Mouse (Mus musculus): ENCODE results near the gene Foxq1. TPM values are rescaled to one million over a fixed set of nuclear protein-coding genes. Genes with fewer than 3 reads are reported as not detected.

The Foxq1 gene
- total and polyA plus RNA-seq, 3 experiments: 0.07 to 0.16 (median 0.13) TPM

GRCm38 (mm10) chr13:31564394-31564793 is 8.5 kb downstream of the Foxq1 start:
- Histone ChIP-seq H3K4me3 (no peak overlapping the region), H3K4me1 (ENCODE audit: control insufficient read depth, insufficient read depth, low read length) (no peaks in the 10 kb centered on the region; the same call in 1 of the 2 replicates), H3K36me3 (ENCODE audit: control insufficient read depth, insufficient read depth, low read length) (no peaks in the 10 kb centered on the region), H3K9ac (ENCODE audit: low read depth, low read length) (no peak overlapping the region), H3K27ac (no peak overlapping the region), H3K79me2 (replicated peaks; ENCODE audit: control insufficient read depth, insufficient read depth, low read length) (no peaks in the 10 kb centered on the region), H3K27me3 (ENCODE audit: control insufficient read depth, insufficient read depth, low read length) (peaks cover 8% of the 10 kb centered on the region)
- intact Hi-C loops (cut with DNase I): no loop called here
- no peak for DNase-seq
- WGBS: 18% methylated on average over 6 of the region's 6 CpGs
- TF ChIP-seq CTCF (IDR thresholded peaks at IDR 0.05) (no peak), EP300 (IDR thresholded peaks at IDR 0.05; ENCODE audit: insufficient read depth, low read depth, low read length) (no peak), POLR2A (IDR thresholded peaks at IDR 0.05; ENCODE audit: insufficient read depth, low read depth, low read length) (no peak)

GRCm38 (mm10) chr13:31567099-31567498 is 11.2 kb downstream of the Foxq1 start:
- DNase-seq: no peak
- Histone ChIP-seq H3K4me1 (ENCODE audit: control insufficient read depth, insufficient read depth, low read length) (no peaks in the 10 kb centered on the region; the same call in 1 of the 2 replicates), H3K36me3 (ENCODE audit: control insufficient read depth, insufficient read depth, low read length) (no peaks in the 10 kb centered on the region), H3K4me3 (no peak overlapping the region), H3K79me2 (replicated peaks; ENCODE audit: control insufficient read depth, insufficient read depth, low read length) (no peaks in the 10 kb centered on the region), H3K9ac (ENCODE audit: low read depth, low read length) (no peak overlapping the region), H3K27ac (no peak overlapping the region), H3K27me3 (ENCODE audit: control insufficient read depth, insufficient read depth, low read length) (no peaks in the 10 kb centered on the region; the same call in 1 of the 2 replicates)
- 60% methylated on average over 8 of the region's 8 CpGs for WGBS
- intact Hi-C loops (cut with DNase I): no loop called here
- TF ChIP-seq POLR2A (IDR thresholded peaks at IDR 0.05; ENCODE audit: insufficient read depth, low read depth, low read length) (no peak), EP300 (IDR thresholded peaks at IDR 0.05; ENCODE audit: insufficient read depth, low read depth, low read length) (no peak), CTCF (IDR thresholded peaks at IDR 0.05) (no peak)

GRCm38 (mm10) chr13:31567617-31568294 is 11.8 kb downstream of the Foxq1 start:
- intact Hi-C loops (cut with DNase I): no loop called here
- H3K27me3 ChIP-seq (ENCODE audit: control insufficient read depth, insufficient read depth, low read length): no peaks in the 10 kb centered on the region; the same call in 1 of the 2 replicates
- no peak overlapping the region for H3K9ac ChIP-seq (ENCODE audit: low read depth, low read length)
- no peak overlapping the region for H3K27ac ChIP-seq
- H3K79me2 ChIP-seq (replicated peaks; ENCODE audit: control insufficient read depth, insufficient read depth, low read length): no peaks in the 10 kb centered on the region
- no peak for DNase-seq
- TF ChIP-seq CTCF (IDR thresholded peaks at IDR 0.05) (no peak), EP300 (IDR thresholded peaks at IDR 0.05; ENCODE audit: insufficient read depth, low read depth, low read length) (no peak), POLR2A (IDR thresholded peaks at IDR 0.05; ENCODE audit: insufficient read depth, low read depth, low read length) (no peak)
- WGBS: 60% methylated on average over 6 of the region's 6 CpGs
- no peaks in the 10 kb centered on the region; the same call in 1 of the 2 replicates for H3K4me1 ChIP-seq (ENCODE audit: control insufficient read depth, insufficient read depth, low read length)
- H3K36me3 ChIP-seq (ENCODE audit: control insufficient read depth, insufficient read depth, low read length): no peaks in the 10 kb centered on the region
- H3K4me3 ChIP-seq: no peak overlapping the region

GRCm38 (mm10) chr13:31572806-31573508 is 17.0 kb downstream of the Foxq1 start:
- H3K79me2 ChIP-seq (replicated peaks; ENCODE audit: control insufficient read depth, insufficient read depth, low read length): no peaks in the 10 kb centered on the region
- no peak overlapping the region for H3K9ac ChIP-seq (ENCODE audit: low read depth, low read length)
- no peaks in the 10 kb centered on the region for H3K36me3 ChIP-seq (ENCODE audit: control insufficient read depth, insufficient read depth, low read length)
- H3K27me3 ChIP-seq (ENCODE audit: control insufficient read depth, insufficient read depth, low read length): no peaks in the 10 kb centered on the region
- no peak overlapping the region for H3K27ac ChIP-seq
- H3K4me1 ChIP-seq (ENCODE audit: control insufficient read depth, insufficient read depth, low read length): no peaks in the 10 kb centered on the region
- DNase-seq: no peak
- WGBS: 83% methylated on average over 10 of the region's 10 CpGs
- no peak overlapping the region for H3K4me3 ChIP-seq
- intact Hi-C loops (cut with DNase I): no loop called here
- TF ChIP-seq POLR2A (IDR thresholded peaks at IDR 0.05; ENCODE audit: insufficient read depth, low read depth, low read length): no peak
- no peak for TF ChIP-seq EP300 (IDR thresholded peaks at IDR 0.05; ENCODE audit: insufficient read depth, low read depth, low read length)
- no peak for TF ChIP-seq CTCF (IDR thresholded peaks at IDR 0.05)

- DNase-seq: no peak
- 75% methylated on average over 3 of the region's 3 CpGs for WGBS
- no peaks in the 10 kb centered on the region for H3K79me2 ChIP-seq (replicated peaks; ENCODE audit: control insufficient read depth, insufficient read depth, low read length)
Measured at GRCm38 (mm10) chr13:31574627-31575026, 18.7 kb downstream of the Foxq1 start.

GRCm38 (mm10) chr13:31576696-31577095 is 20.8 kb downstream of the Foxq1 start:
- Histone ChIP-seq H3K36me3 (ENCODE audit: control insufficient read depth, insufficient read depth, low read length) (no peaks in the 10 kb centered on the region), H3K9ac (ENCODE audit: low read depth, low read length) (no peak overlapping the region), H3K79me2 (replicated peaks; ENCODE audit: control insufficient read depth, insufficient read depth, low read length) (no peaks in the 10 kb centered on the region), H3K4me3 (no peak overlapping the region), H3K4me1 (ENCODE audit: control insufficient read depth, insufficient read depth, low read length) (no peaks in the 10 kb centered on the region), H3K27ac (no peak overlapping the region), H3K27me3 (ENCODE audit: control insufficient read depth, insufficient read depth, low read length) (no peaks in the 10 kb centered on the region)
- TF ChIP-seq CTCF (IDR thresholded peaks at IDR 0.05) (no peak), POLR2A (IDR thresholded peaks at IDR 0.05; ENCODE audit: insufficient read depth, low read depth, low read length) (no peak), EP300 (IDR thresholded peaks at IDR 0.05; ENCODE audit: insufficient read depth, low read depth, low read length) (no peak)
- intact Hi-C loops (cut with DNase I): no loop called here
- 79% methylated on average over 4 of the region's 4 CpGs for WGBS
- no peak for DNase-seq

More at GRCm38 (mm10) chr13:31574627-31575026, 18.7 kb downstream of the Foxq1 start:
- intact Hi-C loops (cut with DNase I): no loop called here
- no peak overlapping the region for H3K27ac ChIP-seq
- no peak overlapping the region for H3K4me3 ChIP-seq
- no peaks in the 10 kb centered on the region for H3K4me1 ChIP-seq (ENCODE audit: control insufficient read depth, insufficient read depth, low read length)
- TF ChIP-seq CTCF (IDR thresholded peaks at IDR 0.05) (no peak), POLR2A (IDR thresholded peaks at IDR 0.05; ENCODE audit: insufficient read depth, low read depth, low read length) (no peak)
- H3K9ac ChIP-seq (ENCODE audit: low read depth, low read length): no peak overlapping the region
- no peaks in the 10 kb centered on the region for H3K36me3 ChIP-seq (ENCODE audit: control insufficient read depth, insufficient read depth, low read length)
- no peaks in the 10 kb centered on the region for H3K27me3 ChIP-seq (ENCODE audit: control insufficient read depth, insufficient read depth, low read length)
